Mouse (Mus musculus): ENCODE measurements at regions not wholly inside any gene's neighbourhood (a gene's known extent, or its start where the extent isn't known, plus 50 kb on each side); places are given as distances from the start of the nearest gene placed in this dataset.

DNA sequence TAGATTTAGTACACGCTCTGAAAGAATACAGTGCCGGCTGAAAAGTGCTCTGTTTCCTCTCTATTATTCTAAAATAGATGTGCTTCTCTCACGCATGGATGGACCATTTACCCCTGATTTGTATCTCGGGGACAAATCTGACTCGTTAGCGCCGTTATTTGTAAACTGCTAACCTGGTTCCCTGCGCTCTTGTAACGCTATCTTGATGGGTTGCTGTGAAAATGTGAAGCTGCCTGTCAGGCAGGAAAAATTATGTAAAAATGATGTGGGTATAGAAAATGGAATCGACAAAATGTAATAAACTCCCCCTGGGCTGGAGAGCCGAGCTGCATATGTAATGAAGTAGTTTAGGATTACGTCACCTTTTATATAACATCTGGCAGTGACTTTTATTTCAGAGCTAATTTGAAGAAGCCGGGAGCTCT is 59.4 kb upstream of the Slc30a5 start:
- no peak for DNase-seq (ENCODE audit: low spot score)

GRCm38 (mm10) chr13:100892204-100892603 is 59.0 kb upstream of the Slc30a5 start:
- peak; percentile 84 for DNase-seq (ENCODE audit: low spot score)

DNA sequence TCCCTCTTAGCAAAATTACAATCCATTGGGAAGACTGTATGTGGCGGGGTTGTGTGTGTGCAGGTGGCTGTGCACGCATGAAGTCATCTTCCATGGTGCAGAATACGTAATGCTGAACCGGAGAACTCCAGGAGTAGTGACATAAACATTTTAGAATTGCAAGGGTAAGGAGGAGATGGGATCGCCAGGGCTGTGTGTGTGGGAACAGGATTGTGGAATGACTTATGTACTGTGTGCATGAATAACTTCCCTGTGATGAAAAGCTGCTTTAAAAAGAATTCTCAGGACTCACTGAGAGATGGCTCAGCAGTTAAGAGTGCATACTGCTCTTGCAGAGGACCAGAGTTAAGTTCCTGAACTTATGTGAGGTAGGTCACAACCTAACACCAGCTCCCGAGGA is 57.2 kb upstream of the Slc30a5 start:
- DNase-seq (ENCODE audit: low spot score), result no peak

DNA sequence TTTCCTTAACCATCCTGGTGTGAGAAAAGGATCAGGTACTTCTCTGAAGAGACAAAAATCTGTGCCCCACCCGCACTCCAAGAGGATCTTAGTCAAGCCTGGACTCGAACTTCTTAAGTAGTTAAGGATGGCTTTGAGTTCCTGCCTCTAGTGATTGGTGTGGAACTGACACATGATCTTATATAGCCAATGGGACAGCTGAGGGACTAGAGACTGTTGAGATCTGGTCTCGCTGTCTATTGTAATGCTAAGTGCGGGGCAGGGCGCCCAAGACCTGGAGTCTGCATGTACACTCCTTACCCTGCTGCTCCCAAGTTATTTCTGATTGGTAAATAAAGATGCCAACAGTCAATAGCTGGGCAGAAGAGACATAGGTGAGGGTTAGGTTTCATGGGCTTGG is 55.3 kb upstream of the Slc30a5 start:
- no peak for DNase-seq (ENCODE audit: low spot score)

DNA sequence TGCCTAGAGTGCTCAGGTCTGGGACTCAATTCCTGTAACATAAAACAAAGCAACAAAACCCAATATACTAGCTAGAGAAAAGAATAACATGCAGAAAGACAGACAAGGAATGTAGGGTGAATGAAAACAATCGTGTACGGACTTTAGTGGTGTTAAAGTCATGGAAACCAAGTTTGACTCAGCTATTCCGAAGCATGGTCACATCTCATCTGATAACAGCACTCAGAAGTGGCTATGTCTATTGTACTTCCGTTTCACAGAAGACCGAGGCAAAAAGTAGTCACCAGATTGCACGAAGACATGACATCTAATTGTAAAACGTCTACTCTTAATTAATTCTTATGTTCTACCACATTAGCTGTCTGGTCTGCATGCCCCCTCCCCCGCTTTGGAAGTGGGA is 50.5 kb upstream of the Slc30a5 start:
- DNase-seq (ENCODE audit: low spot score), result no peak
